Comparison of ENCODE assay signal across 8 mouse cellular contexts in the genomic region with DNA sequence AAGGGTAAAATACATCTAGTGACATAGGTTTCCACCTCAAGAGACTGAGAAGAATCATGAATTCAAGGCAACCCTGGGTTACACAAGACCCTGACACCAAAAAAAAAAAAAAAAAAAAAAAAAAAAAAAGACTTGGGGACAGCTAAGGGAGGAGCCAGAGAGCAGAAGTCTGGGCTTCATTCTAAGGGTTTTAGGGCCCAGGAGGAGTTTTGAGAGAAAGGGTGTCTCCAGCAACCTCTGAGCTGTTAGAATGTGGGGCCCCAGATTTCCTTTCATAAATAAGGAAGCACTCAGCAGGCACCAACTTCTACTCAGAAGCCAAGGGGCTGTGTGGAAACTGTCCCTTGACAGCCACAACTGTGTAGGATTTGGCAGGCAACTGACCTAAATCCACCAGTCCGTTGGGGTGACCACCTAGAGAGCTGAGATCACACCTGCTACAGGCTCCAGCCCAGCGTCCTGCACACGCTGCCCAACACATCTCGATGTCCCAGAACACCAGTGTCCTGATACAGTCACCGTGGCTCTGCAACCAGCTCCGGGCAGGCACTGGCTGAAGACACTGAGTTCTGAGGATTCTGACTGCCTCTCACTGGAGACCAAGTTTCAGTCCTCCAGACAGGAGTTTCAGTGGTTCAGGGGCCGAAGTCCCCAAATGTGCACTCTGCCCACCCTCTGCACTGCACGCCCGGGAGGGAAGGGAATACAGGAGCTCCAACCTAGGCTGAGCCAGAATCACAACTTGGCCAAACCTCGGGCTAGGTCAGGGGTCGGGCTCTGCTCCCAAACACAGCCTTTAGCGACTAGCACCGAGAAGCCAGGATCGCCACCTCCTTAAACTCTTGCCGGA. TPM values are rescaled to one million over a fixed set of nuclear protein-coding genes. Genes with fewer than 3 reads are reported as not detected.
DNase-seq lines count a peak whose midpoint lies in the region; ATAC-seq and TF ChIP-seq lines count a peak whose summit lies in the region.

No protein-coding gene starts in this region.

- TF ChIP-seq CTCF in testis, adult 2 months (IDR thresholded peaks at IDR 0.05; ENCODE audit: control insufficient read depth, insufficient read depth, insufficient replicate concordance, low read depth, low read length), result no peak

- TF ChIP-seq POLR2A in testis, adult 2 months (IDR thresholded peaks at IDR 0.05; ENCODE audit: control insufficient read depth, low read depth, low read length), result no peak

- WGBS in heart, embryonic 15.5 days, result 0% methylated on average over 15 of the region's 15 CpGs

- peaks cover 11% of the 10 kb centered on the region for H3K4me1 ChIP-seq in testis, adult 2 months (ENCODE audit: control insufficient read depth, insufficient read depth, low read length)
- H3K4me1 ChIP-seq in heart, embryonic 15.5 days (replicated peaks), result peaks cover 40% of the 10 kb centered on the region

- 0 out of 2 replicates have a peak overlapping the region, but pooled peaks have one; percentile 20 for H3K27ac ChIP-seq in testis, adult 2 months (ENCODE audit: control insufficient read depth, insufficient read depth, low read depth, low read length)
- peak overlapping the region; percentile 92 for H3K27ac ChIP-seq in heart, embryonic 15.5 days

- no peak for DNase-seq in testis, postnatal 10 days (ENCODE audit: low spot score)
- DNase-seq in brain, adult 2 months (ENCODE audit: low read depth, low spot score), result peak; percentile 67
- peak; percentile 67 to 87 for DNase-seq in kidney, postnatal 25 days
- DNase-seq in yolk sac, embryonic 10.5 days (ENCODE audit: low spot score), result peak; percentile 62
- no peak for DNase-seq in left cerebral cortex, postnatal 4 days

- no peaks in the 10 kb centered on the region for H3K9me3 ChIP-seq in heart, embryonic 15.5 days (replicated peaks)

- no peaks in the 10 kb centered on the region for H3K36me3 ChIP-seq in testis, adult 2 months (ENCODE audit: control insufficient read depth, insufficient read depth, low read length)
- H3K36me3 ChIP-seq in heart, embryonic 15.5 days, result no peaks in the 10 kb centered on the region

- intact Hi-C loops in left cerebral cortex, postnatal 4 days (cut with DNase I), result no loop called here

- ATAC-seq in heart, embryonic 15.5 days (replicated peaks; ENCODE audit: insufficient number of reproducible peaks, insufficient read depth, low FRiP score, low read depth), result peak; percentile 0; the same call in 1 of the 2 replicates
- peak; percentile 42 for ATAC-seq in megakaryocyte progenitor cell, adult 5-6 weeks (replicated peaks; ENCODE audit: poor library complexity)

- peak overlapping the region; percentile 81 for H3K4me3 ChIP-seq in testis, adult 2 months (ENCODE audit: control insufficient read depth, low read depth, low read length)
- peak overlapping the region; percentile 94 for H3K4me3 ChIP-seq in heart, embryonic 15.5 days

- H3K4me2 ChIP-seq in heart, embryonic 15.5 days, result peak overlapping the region; percentile 94

- peak overlapping the region; percentile 92 for H3K9ac ChIP-seq in heart, embryonic 15.5 days

- H3K27me3 ChIP-seq in testis, adult 2 months (ENCODE audit: control insufficient read depth, insufficient read depth, low read length), result no peaks in the 10 kb centered on the region
- H3K27me3 ChIP-seq in heart, embryonic 15.5 days, result no peaks in the 10 kb centered on the region

RNA-seq across cellular contexts. Expression of a gene that starts 0.9 kb away (rescaled TPM):
- 7.2 and 7.8 TPM in 2 replicates for polyA plus RNA-seq in testis, adult 2 months (2012; rRNA removed)
- polyA plus RNA-seq in heart, embryonic 15.5 days (2015; fragmentation: Nextera tagmentation; extraction: Ambion mirVana), result 32.7 and 50.9 TPM in 2 replicates
- total RNA-seq in megakaryocyte progenitor cell, adult 5-6 weeks (2015), result 30.7 and 36.6 TPM in 2 replicates
- 35.6 and 42.0 TPM in 2 replicates for total RNA-seq in megakaryocyte progenitor cell, adult 5-6 weeks (2017)
- 10 to 100 TPM; 81.9 to 86.2 TPM for total RNA-seq in left cerebral cortex, postnatal 4 days (2021)

RNA-seq across cellular contexts. Expression of a gene that starts 47.9 kb away (rescaled TPM):
- polyA plus RNA-seq in testis, adult 2 months (2012; rRNA removed), result 41.1 and 45.1 TPM in 2 replicates
- 42.9 and 44.8 TPM in 2 replicates for polyA plus RNA-seq in heart, embryonic 15.5 days (2015; fragmentation: Nextera tagmentation; extraction: Ambion mirVana)
- 10.8 and 20.4 TPM in 2 replicates for total RNA-seq in megakaryocyte progenitor cell, adult 5-6 weeks (2015)
- 8.7 and 15.3 TPM in 2 replicates for total RNA-seq in megakaryocyte progenitor cell, adult 5-6 weeks (2017)
- total RNA-seq in left cerebral cortex, postnatal 4 days (2021), result 100 to 1,000 TPM in 1 of 2 experiments, 10 to 100 TPM in 1; 88.0 to 105 TPM

Comparison
In these comparisons a context has a peak if more than half of its experiments do, and no peak if none do; other contexts are left out.
1. DNase-seq: peak in brain, adult 2 months (single experiment), kidney, postnatal 25 days (2 of 2) and yolk sac, embryonic 10.5 days (single experiment); none in testis, postnatal 10 days (single experiment) and left cerebral cortex, postnatal 4 days (single experiment).
2. RNA of a gene that starts 47.9 kb away (total RNA-seq): 88.0 to 105 TPM in left cerebral cortex, postnatal 4 days; 8.7 to 20.4 TPM in megakaryocyte progenitor cell, adult 5-6 weeks; every median in the first group is over 4 times any median in the second.